Mouse (Mus musculus) kidney, embryonic 16.5 days (tissue): ENCODE data around the gene Epas1. TPM values are rescaled to one million over a fixed set of nuclear protein-coding genes. Genes with fewer than 3 reads are reported as not detected.

Source experiments
- ATAC-seq: fragments of 200-750 bp; cut with Nextera tagmentation; 2 replicates; pipeline ENCODE4 v1.8.0; 2017; ENCODE audit warnings: moderate TSS enrichment; ENCODE audit not compliant: low FRiP score, low TSS enrichment
- H3K27ac ChIP-seq: fragments of 300-500 bp; sonication (generic); 2 replicates; pipeline ENCODE4 v1.5.1; 2014; ENCODE audit warnings: low read length
- H3K27me3 ChIP-seq: fragments of 300-500 bp; sonication (generic); 2 replicates; pipeline ENCODE4 v1.6.1; 2014; ENCODE audit warnings: low read length, control low read depth, mixed read lengths; ENCODE audit not compliant: insufficient read depth
- H3K36me3 ChIP-seq: fragments of 300-500 bp; sonication (generic); 2 replicates; pipeline ENCODE4 v1.6.1; 2014; ENCODE audit warnings: low read length, control low read depth, mixed read lengths; ENCODE audit not compliant: insufficient read depth
- H3K4me1 ChIP-seq: fragments of 300-500 bp; sonication (generic); 2 replicates; pipeline ENCODE4 v1.6.1; 2014; ENCODE audit warnings: low read length, control low read depth, mixed read lengths; ENCODE audit not compliant: insufficient read depth
- H3K4me2 ChIP-seq: fragments of 300-500 bp; sonication (generic); replicated peaks from 2 replicates; pipeline ENCODE4 v1.6.1; 2014; ENCODE audit warnings: low read depth, low read length
- H3K4me3 ChIP-seq: fragments of 300-500 bp; sonication (generic); 2 replicates; pipeline ENCODE4 v1.5.1; 2014; ENCODE audit warnings: mild to moderate bottlenecking, low read length
- H3K9ac ChIP-seq: fragments of 300-500 bp; sonication (generic); replicated peaks from 2 replicates; pipeline ENCODE4 v1.6.1; 2014; ENCODE audit warnings: low read length
- H3K9me3 ChIP-seq: fragments of 300-500 bp; sonication (generic); 2 replicates; pipeline ENCODE4 v1.6.1; 2016; ENCODE audit warnings: low read length, control low read depth
- WGBS: fragments of 180-500 bp; shearing (Covaris S2); extraction: QIAGEN DNeasy Blood & Tissue Kit; methylation state at CpG from one replicate; pipeline ENCODE4 v1.1.7; 2014; 5-methylcytosine and 5-hydroxymethylcytosine counted together
- polyA plus RNA-seq: library from polyadenylated mRNA; unstranded; fragments of >200 nt; fragmentation: Nextera tagmentation; extraction: Ambion mirVana; gene quantifications from 2 replicates; pipeline ENCODE4 v1.2.1, GENCODE M21; 2015

Gene Epas1
- polyA plus RNA-seq, 1 experiment from 2014 or later = 10.0 TPM

GRCm38 (mm10) chr17:86770848-86771247 lies 17.3 kb downstream of the Epas1 start:
- no peak overlapping the region for H3K9ac ChIP-seq
- no peaks in the 10 kb centered on the region for H3K9me3 ChIP-seq
- H3K4me1 ChIP-seq = peaks cover 10% of the 10 kb centered on the region
- no peak overlapping the region for H3K27ac ChIP-seq
- no peak overlapping the region for H3K4me3 ChIP-seq
- 46% methylated on average over 5 of the region's 5 CpGs for WGBS
- no peak overlapping the region for H3K4me2 ChIP-seq
- ATAC-seq = no peak
- H3K36me3 ChIP-seq = no peaks in the 10 kb centered on the region
- H3K27me3 ChIP-seq = no peaks in the 10 kb centered on the region

- no peak for ATAC-seq
- Histone ChIP-seq H3K4me1 (peaks cover 10% of the 10 kb centered on the region), H3K4me3 (no peak overlapping the region), H3K4me2 (no peak overlapping the region), H3K27ac (no peak overlapping the region), H3K27me3 (no peaks in the 10 kb centered on the region), H3K9me3 (no peaks in the 10 kb centered on the region), H3K36me3 (no peaks in the 10 kb centered on the region), H3K9ac (no peak overlapping the region)
- WGBS = 49% methylated on average over 11 of the region's 11 CpGs
Observed at GRCm38 (mm10) chr17:86772035-86772434, 18.5 kb downstream of the Epas1 start.

GRCm38 (mm10) chr17:86772929-86773588 lies 19.6 kb downstream of the Epas1 start:
- Histone ChIP-seq H3K4me1 (peaks cover 10% of the 10 kb centered on the region), H3K9me3 (no peaks in the 10 kb centered on the region), H3K9ac (no peak overlapping the region), H3K27me3 (no peaks in the 10 kb centered on the region), H3K27ac (no peak overlapping the region), H3K4me2 (no peak overlapping the region), H3K4me3 (no peak overlapping the region), H3K36me3 (no peaks in the 10 kb centered on the region)
- no peak for ATAC-seq
- 89% methylated on average over 15 of the region's 15 CpGs for WGBS

- no peaks in the 10 kb centered on the region for H3K36me3 ChIP-seq
- H3K27me3 ChIP-seq = no peaks in the 10 kb centered on the region
- H3K9ac ChIP-seq = no peak overlapping the region
- no peaks in the 10 kb centered on the region; the same call in 1 of the 2 replicates for H3K4me1 ChIP-seq
- no peaks in the 10 kb centered on the region for H3K9me3 ChIP-seq
- no peak overlapping the region for H3K4me2 ChIP-seq
- 81% methylated on average over 12 of the region's 12 CpGs for WGBS
- no peak overlapping the region for H3K4me3 ChIP-seq
- no peak overlapping the region for H3K27ac ChIP-seq
- no peak for ATAC-seq
Observed at GRCm38 (mm10) chr17:86776538-86776937, 23.0 kb downstream of the Epas1 start.

GRCm38 (mm10) chr17:86778147-86778546 lies 24.6 kb downstream of the Epas1 start:
- no peaks in the 10 kb centered on the region for H3K36me3 ChIP-seq
- H3K4me1 ChIP-seq = no peaks in the 10 kb centered on the region; the same call in 1 of the 2 replicates
- no peak overlapping the region for H3K9ac ChIP-seq
- 90% methylated on average over 6 of the region's 6 CpGs for WGBS
- H3K9me3 ChIP-seq = no peaks in the 10 kb centered on the region
- no peak overlapping the region for H3K27ac ChIP-seq
- no peaks in the 10 kb centered on the region for H3K27me3 ChIP-seq
- ATAC-seq = no peak
- no peak overlapping the region for H3K4me2 ChIP-seq
- no peak overlapping the region for H3K4me3 ChIP-seq

GRCm38 (mm10) chr17:86779191-86780130 lies 26.0 kb downstream of the Epas1 start:
- Histone ChIP-seq H3K27ac (no peak overlapping the region), H3K27me3 (no peaks in the 10 kb centered on the region), H3K9me3 (no peaks in the 10 kb centered on the region), H3K9ac (no peak overlapping the region), H3K4me3 (no peak overlapping the region), H3K4me2 (no peak overlapping the region), H3K36me3 (no peaks in the 10 kb centered on the region), H3K4me1 (peaks cover 6% of the 10 kb centered on the region)
- WGBS = 67% methylated on average over 15 of the region's 15 CpGs
- ATAC-seq = no peak

- Histone ChIP-seq H3K9me3 (no peaks in the 10 kb centered on the region), H3K4me2 (no peak overlapping the region), H3K27me3 (no peaks in the 10 kb centered on the region), H3K4me3 (no peak overlapping the region), H3K36me3 (no peaks in the 10 kb centered on the region), H3K9ac (no peak overlapping the region), H3K4me1 (peaks cover 20% of the 10 kb centered on the region), H3K27ac (no peak overlapping the region)
- no peak for ATAC-seq
- WGBS = 85% methylated on average over 6 of the region's 6 CpGs
Observed at GRCm38 (mm10) chr17:86780708-86781318, 27.3 kb downstream of the Epas1 start.

- H3K4me1 ChIP-seq = peaks cover 25% of the 10 kb centered on the region
- WGBS = 61% methylated on average over 12 of the region's 12 CpGs
- H3K27ac ChIP-seq = no peak overlapping the region
Observed at GRCm38 (mm10) chr17:86781755-86782400, 28.4 kb downstream of the Epas1 start.

GRCm38 (mm10) chr17:86784405-86784977 lies 31.0 kb downstream of the Epas1 start:
- H3K4me2 ChIP-seq = no peak overlapping the region
- H3K4me1 ChIP-seq = peaks cover 31% of the 10 kb centered on the region
- no peak overlapping the region; the same call in 1 of the 2 replicates for H3K27ac ChIP-seq
- 75% methylated on average over 10 of the region's 10 CpGs for WGBS
- H3K36me3 ChIP-seq = no peaks in the 10 kb centered on the region
- H3K9me3 ChIP-seq = no peaks in the 10 kb centered on the region
- H3K27me3 ChIP-seq = no peaks in the 10 kb centered on the region
- H3K9ac ChIP-seq = no peak overlapping the region
- no peak overlapping the region for H3K4me3 ChIP-seq
- no peak for ATAC-seq

More at GRCm38 (mm10) chr17:86781755-86782400, 28.4 kb downstream of the Epas1 start:
- H3K36me3 ChIP-seq = no peaks in the 10 kb centered on the region
- ATAC-seq = no peak
- H3K9me3 ChIP-seq = no peaks in the 10 kb centered on the region
- H3K4me2 ChIP-seq = no peak overlapping the region
- H3K4me3 ChIP-seq = no peak overlapping the region
- H3K9ac ChIP-seq = no peak overlapping the region
- no peaks in the 10 kb centered on the region for H3K27me3 ChIP-seq
